ENCODE assay signal across 20 mouse cellular contexts in genomic region chr11:89022120-89022731, GRCm38 (mm10). TPM values are rescaled to one million over a fixed set of nuclear protein-coding genes. Genes with fewer than 3 reads are reported as not detected.
DNase-seq lines count a peak whose midpoint lies in the region; ATAC-seq lines count a peak whose summit lies in the region.
"Had no signal": no experiment of that assay in that cellular context is flagged by ENCODE, and none has a peak within 500 bp of the region (broad histone marks: within the 10 kb centered on the region; RNA-seq: fewer than 3 reads in every experiment).

No protein-coding gene starts in this region.

- no peaks in the 10 kb centered on the region for H3K9me3 ChIP-seq in forebrain, embryonic 10.5 days
- H3K9me3 ChIP-seq: embryonic facial prominence, embryonic 15.5 days; heart, embryonic 15.5 days; limb, embryonic 15.5 days had no signal

- WGBS in forebrain, embryonic 10.5 days = 78% methylated on average over 8 of the region's 8 CpGs

- H3K36me3 ChIP-seq in forebrain, embryonic 10.5 days (replicated peaks) = no peaks in the 10 kb centered on the region
- H3K36me3 ChIP-seq: embryonic facial prominence, embryonic 15.5 days; heart, embryonic 15.5 days; limb, embryonic 15.5 days had no signal

- H3K27ac ChIP-seq in brown adipose tissue, adult 24 weeks (replicated peaks; ENCODE audit: low read depth, low read length) = peak overlapping the region; percentile 23
- H3K27ac ChIP-seq in forebrain, embryonic 10.5 days = no peak overlapping the region
- H3K27ac ChIP-seq: embryonic facial prominence, embryonic 15.5 days; hindbrain, embryonic 14.5 days; limb, embryonic 15.5 days had no signal

- ATAC-seq in CD4-positive, CD25-positive, alpha-beta regulatory T cell, adult 4 months = peak; percentile 55
- ATAC-seq: forebrain, embryonic 16.5 days had no signal

- no peaks in the 10 kb centered on the region for H3K27me3 ChIP-seq in forebrain, embryonic 10.5 days (ENCODE audit: poor library complexity, severe bottlenecking)
- H3K27me3 ChIP-seq: embryonic facial prominence, embryonic 15.5 days; heart, embryonic 15.5 days; limb, embryonic 15.5 days had no signal

- peaks cover 30% of the 10 kb centered on the region for H3K4me1 ChIP-seq in brown adipose tissue, adult 24 weeks (ENCODE audit: control insufficient read depth, insufficient read depth, insufficient read length, low read length)
- H3K4me1 ChIP-seq in forebrain, embryonic 10.5 days = no peaks in the 10 kb centered on the region
- H3K4me1 ChIP-seq: limb, embryonic 15.5 days had no signal

- H3K4me3 ChIP-seq in brown adipose tissue, adult 24 weeks (ENCODE audit: insufficient read depth, low read depth, low read length) = no peak overlapping the region
- H3K4me3 ChIP-seq in forebrain, embryonic 10.5 days = no peak overlapping the region
- H3K4me3 ChIP-seq: embryonic facial prominence, embryonic 15.5 days; heart, embryonic 15.5 days; limb, embryonic 15.5 days had no signal

- peak; percentile 43 for DNase-seq in adrenal gland, postnatal 14 days
- DNase-seq in adrenal gland, adult 8-10 months = no peak
- DNase-seq in naive thymus-derived CD4-positive, alpha-beta T cell, adult 2 months (ENCODE audit: low read depth) = peak; percentile 76
- no peak for DNase-seq in forebrain, embryonic 10.5 days (ENCODE audit: extremely low spot score, low spot score)
- DNase-seq in heart, adult 8-10 months (ENCODE audit: low spot score) = no peak
- DNase-seq in kidney, adult 18-20 months = no peak
- DNase-seq: cerebellum, postnatal 36 days; gastrocnemius, postnatal 36 days; kidney, postnatal 10 days had no signal

RNA-seq across cellular contexts. Expression of gene Trim25, which starts 23.1 kb away (rescaled TPM):
- total RNA-seq in adrenal gland, postnatal 14 days (2021) = 102 and 115 TPM in 2 replicates
- total RNA-seq in adrenal gland, adult 8-10 months (2022) = 100 to 1,000 TPM; 136 to 188 (median 157) TPM
- 10 to 100 TPM; 14.0 to 25.6 TPM for polyA plus RNA-seq in CD4-positive, CD25-positive, alpha-beta regulatory T cell, adult 4 months (2017; shearing (Covaris generic))
- polyA plus RNA-seq in brown adipose tissue, adult 24 weeks (2012; ENCODE audit: insufficient read depth, insufficient read length, missing spikeins) = 7.9 and 8.6 TPM in 2 replicates
- 2.1 and 2.5 TPM in 2 replicates for polyA plus RNA-seq in forebrain, embryonic 10.5 days (2016; fragmentation: Nextera tagmentation; extraction: Ambion mirVana)
- total RNA-seq in heart, adult 8-10 months (2022) = 10 to 100 TPM; 16.8 to 21.3 (median 17.1) TPM

RNA-seq across cellular contexts. Expression of gene Dgke, which starts 44.4 kb away (rescaled TPM):
- 12.8 and 15.0 TPM in 2 replicates for total RNA-seq in adrenal gland, postnatal 14 days (2021)
- total RNA-seq in adrenal gland, adult 8-10 months (2022) = 10 to 100 TPM; 10.7 to 17.0 (median 14.3) TPM
- polyA plus RNA-seq in CD4-positive, CD25-positive, alpha-beta regulatory T cell, adult 4 months (2017; shearing (Covaris generic)) = 1 to 10 TPM; 4.6 to 7.3 TPM
- polyA plus RNA-seq in brown adipose tissue, adult 24 weeks (2012; ENCODE audit: insufficient read depth, insufficient read length, missing spikeins) = 3.0 and 3.2 TPM in 2 replicates
- 4.3 and 4.8 TPM in 2 replicates for polyA plus RNA-seq in forebrain, embryonic 10.5 days (2016; fragmentation: Nextera tagmentation; extraction: Ambion mirVana)
- 10 to 100 TPM in 2 of 4 experiments, 1 to 10 TPM in 2; 7.6 to 14.8 (median 11.0) TPM for total RNA-seq in heart, adult 8-10 months (2022)

RNA-seq across cellular contexts. Expression of gene Gm525, which starts 51.4 kb away (rescaled TPM):
- total RNA-seq in adrenal gland, postnatal 14 days (2021) = not detected in 2 replicates
- not detected for total RNA-seq in adrenal gland, adult 8-10 months (2022)
- polyA plus RNA-seq in CD4-positive, CD25-positive, alpha-beta regulatory T cell, adult 4 months (2017; shearing (Covaris generic)) = not detected
- polyA plus RNA-seq in brown adipose tissue, adult 24 weeks (2012; ENCODE audit: insufficient read depth, insufficient read length, missing spikeins) = not detected in 2 replicates
- polyA plus RNA-seq in forebrain, embryonic 10.5 days (2016; fragmentation: Nextera tagmentation; extraction: Ambion mirVana) = not detected in 2 replicates
- total RNA-seq in heart, adult 8-10 months (2022) = under 1 TPM in 1 of 4 experiments, not detected in 3; 0.60 TPM
- total RNA-seq: adrenal gland, adult 18-20 months; gastrocnemius, postnatal 36 days; left cerebral cortex, adult 8-10 months; midbrain, postnatal 0 days had no signal
- polyA plus RNA-seq: forebrain, embryonic 16.5 days; hindbrain, embryonic 14.5 days; neural tube, embryonic 14.5 days had no signal

RNA-seq across cellular contexts. Expression of gene Coil, which starts 52.2 kb away (rescaled TPM):
- total RNA-seq in adrenal gland, postnatal 14 days (2021) = 8.6 and 11.2 TPM in 2 replicates
- total RNA-seq in adrenal gland, adult 8-10 months (2022) = 10 to 100 TPM in 3 of 4 experiments, 1 to 10 TPM in 1; 9.1 to 16.0 (median 12.9) TPM
- 1 to 10 TPM; 6.0 to 9.6 TPM for polyA plus RNA-seq in CD4-positive, CD25-positive, alpha-beta regulatory T cell, adult 4 months (2017; shearing (Covaris generic))
- 2.4 and 3.0 TPM in 2 replicates for polyA plus RNA-seq in brown adipose tissue, adult 24 weeks (2012; ENCODE audit: insufficient read depth, insufficient read length, missing spikeins)
- 29.4 TPM in 2 replicates for polyA plus RNA-seq in forebrain, embryonic 10.5 days (2016; fragmentation: Nextera tagmentation; extraction: Ambion mirVana)
- 1 to 10 TPM; 4.2 to 5.4 (median 4.8) TPM for total RNA-seq in heart, adult 8-10 months (2022)

RNA-seq across cellular contexts. Expression of gene Elobl, which starts 55.5 kb away (rescaled TPM):
- not detected in 2 replicates for total RNA-seq in adrenal gland, postnatal 14 days (2021)
- not detected for total RNA-seq in adrenal gland, adult 8-10 months (2022)
- not detected for polyA plus RNA-seq in CD4-positive, CD25-positive, alpha-beta regulatory T cell, adult 4 months (2017; shearing (Covaris generic))
- not detected in 2 replicates for polyA plus RNA-seq in brown adipose tissue, adult 24 weeks (2012; ENCODE audit: insufficient read depth, insufficient read length, missing spikeins)
- not detected in 2 replicates for polyA plus RNA-seq in forebrain, embryonic 10.5 days (2016; fragmentation: Nextera tagmentation; extraction: Ambion mirVana)
- not detected for total RNA-seq in heart, adult 8-10 months (2022)
- total RNA-seq: adrenal gland, adult 18-20 months; gastrocnemius, postnatal 36 days; left cerebral cortex, adult 8-10 months had no signal
- polyA plus RNA-seq: embryonic facial prominence, embryonic 15.5 days; forebrain, embryonic 16.5 days; heart, embryonic 15.5 days; hindbrain, embryonic 14.5 days; limb, embryonic 15.5 days; midbrain, postnatal 0 days; neural tube, embryonic 14.5 days had no signal

Comparison
In these comparisons a context has a peak if more than half of its experiments do, and no peak if none do; other contexts are left out.
1. DNase-seq: peak in adrenal gland, postnatal 14 days (single experiment) and naive thymus-derived CD4-positive, alpha-beta T cell, adult 2 months (single experiment); none in adrenal gland, adult 8-10 months (single experiment), forebrain, embryonic 10.5 days (single experiment), heart, adult 8-10 months (single experiment) and kidney, adult 18-20 months (single experiment).